Mouse (Mus musculus) thymus, adult 2 months (tissue): ENCODE measurements at regions not wholly inside any gene's neighbourhood (a gene's known extent, or its start where the extent isn't known, plus 50 kb on each side); places are given as distances from the start of the nearest gene placed in this dataset.

Source experiments
- DNase-seq: peaks from one replicate; pipeline ENCODE4 v3.0.0; 2021
- H3K27ac ChIP-seq: fragments of 200-500 bp; 2 replicates; pipeline ENCODE4 v1.5.1; 2012; ENCODE audit warnings: low read length, control low read depth; ENCODE audit not compliant: control insufficient read depth, insufficient read depth
- H3K27me3 ChIP-seq: fragments of 200-500 bp; 2 replicates; pipeline ENCODE4 v1.6.1; 2012; ENCODE audit warnings: mild to moderate bottlenecking, low read length, moderate library complexity, mixed read lengths; ENCODE audit not compliant: control insufficient read depth, insufficient read depth
- H3K36me3 ChIP-seq: fragments of 200-500 bp; 2 replicates; pipeline ENCODE4 v1.6.1; 2012; ENCODE audit warnings: mild to moderate bottlenecking, low read length, moderate library complexity; ENCODE audit not compliant: control insufficient read depth, insufficient read depth
- H3K4me1 ChIP-seq: fragments of 200-500 bp; replicated peaks from 2 replicates; pipeline ENCODE4 v1.6.1; 2012; ENCODE audit warnings: low read length; ENCODE audit not compliant: control insufficient read depth, insufficient read depth
- H3K4me3 ChIP-seq: fragments of 200-500 bp; 2 replicates; pipeline ENCODE4 v1.5.1; 2012; ENCODE audit warnings: mild to moderate bottlenecking, low read length, control low read depth, moderate library complexity; ENCODE audit not compliant: control insufficient read depth, insufficient read depth
- CTCF ChIP-seq: fragments of 200-500 bp; IDR thresholded peaks from 2 replicates; pipeline ENCODE4 v1.5.1; 2012; ENCODE audit warnings: mild to moderate bottlenecking, control low read depth, low read length, moderate library complexity, borderline replicate concordance; ENCODE audit not compliant: control insufficient read depth, poor library complexity, insufficient read depth; ENCODE audit errors: extremely low read depth
- POLR2A ChIP-seq: fragments of 200-500 bp; IDR thresholded peaks from 2 replicates; pipeline ENCODE4 v1.6.1; 2012; ENCODE audit warnings: mild to moderate bottlenecking, low read length, control low read depth, moderate library complexity; ENCODE audit not compliant: control insufficient read depth, poor library complexity, insufficient read depth; ENCODE audit errors: extremely low read depth
- WGBS: fragments of 180-500 bp; shearing (Covaris S2); methylation state at CpG from one replicate; pipeline ENCODE4 v1.1.7; 2018; 5-methylcytosine and 5-hydroxymethylcytosine counted together

DNA sequence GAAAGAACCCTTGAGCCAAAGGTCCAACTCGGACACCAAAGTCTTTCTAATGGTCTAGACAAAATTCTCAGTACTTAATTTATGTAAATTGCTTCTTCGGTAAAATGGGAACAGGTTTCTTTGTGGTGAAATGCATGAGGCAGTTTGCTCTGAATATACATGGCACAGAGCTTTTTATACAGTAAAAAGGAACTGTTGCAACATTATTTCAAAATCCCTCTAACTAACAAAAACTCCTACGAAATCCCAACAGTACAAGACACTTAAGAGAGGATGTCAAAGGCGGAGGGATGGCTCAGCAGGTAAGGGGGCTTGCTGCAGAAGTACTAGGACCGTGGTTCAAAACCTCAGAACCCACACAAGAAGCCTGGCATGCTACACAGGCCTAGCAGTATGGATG, 248.4 kb downstream of the Barhl2 start:
- Histone ChIP-seq H3K36me3 (no peaks in the 10 kb centered on the region), H3K4me1 (no peaks in the 10 kb centered on the region), H3K4me3 (no peak overlapping the region), H3K27ac (no peak overlapping the region), H3K27me3 (no peaks in the 10 kb centered on the region)
- DNase-seq = no peak
- TF ChIP-seq POLR2A (no peak), CTCF (no peak)
- 84% methylated on average over 5 of the region's 5 CpGs for WGBS

DNA sequence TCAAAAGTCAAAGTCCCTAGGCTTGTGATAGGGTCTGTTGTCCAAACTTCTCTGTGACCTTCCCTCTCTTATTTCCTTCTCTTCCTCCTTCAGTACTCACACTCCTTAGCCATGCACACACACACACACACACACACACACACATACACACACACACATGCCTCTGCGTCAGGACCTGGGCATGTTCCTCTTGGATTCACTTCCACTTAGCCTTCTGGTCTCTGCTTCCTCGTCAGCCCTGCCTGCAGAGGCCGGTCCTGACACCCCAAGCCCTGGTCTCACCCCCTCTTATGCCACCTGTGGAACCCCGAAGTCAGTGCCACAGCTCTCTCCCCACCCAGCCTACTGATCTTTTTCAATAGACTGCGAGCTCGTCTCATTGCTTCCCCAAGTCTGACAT, 250.3 kb downstream of the Barhl2 start:
- WGBS = 77% methylated on average over 6 of the region's 6 CpGs
- Histone ChIP-seq H3K4me3 (no peak overlapping the region), H3K36me3 (no peaks in the 10 kb centered on the region), H3K4me1 (no peaks in the 10 kb centered on the region), H3K27ac (no peak overlapping the region), H3K27me3 (no peaks in the 10 kb centered on the region)
- DNase-seq = no peak
- TF ChIP-seq POLR2A = no peak
- no peak for TF ChIP-seq CTCF

DNA sequence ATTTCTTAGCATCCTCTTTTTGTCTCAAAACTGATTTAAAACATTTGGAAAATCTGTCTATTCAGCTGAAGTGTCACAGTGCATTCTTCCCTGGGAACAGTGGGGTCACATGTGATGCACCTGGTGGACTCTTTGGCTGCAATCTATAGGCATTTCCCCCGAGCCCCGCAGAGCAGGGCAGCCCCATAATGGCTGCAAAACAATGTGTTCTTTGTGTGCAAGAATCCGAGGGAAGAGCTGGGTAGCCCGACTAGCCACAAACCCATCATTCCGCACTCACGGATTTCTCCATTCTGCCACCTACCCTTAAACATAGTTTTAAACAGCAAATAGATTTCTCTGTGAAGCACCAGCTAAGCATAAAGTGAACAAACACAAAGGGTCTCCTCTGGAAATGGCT, 252.2 kb downstream of the Barhl2 start:
- DNase-seq = no peak
- Histone ChIP-seq H3K27ac (no peak overlapping the region), H3K4me3 (no peak overlapping the region), H3K27me3 (no peaks in the 10 kb centered on the region), H3K4me1 (no peaks in the 10 kb centered on the region), H3K36me3 (no peaks in the 10 kb centered on the region)
- TF ChIP-seq CTCF = no peak
- TF ChIP-seq POLR2A = no peak
- WGBS = 73% methylated on average over 6 of the region's 6 CpGs

DNA sequence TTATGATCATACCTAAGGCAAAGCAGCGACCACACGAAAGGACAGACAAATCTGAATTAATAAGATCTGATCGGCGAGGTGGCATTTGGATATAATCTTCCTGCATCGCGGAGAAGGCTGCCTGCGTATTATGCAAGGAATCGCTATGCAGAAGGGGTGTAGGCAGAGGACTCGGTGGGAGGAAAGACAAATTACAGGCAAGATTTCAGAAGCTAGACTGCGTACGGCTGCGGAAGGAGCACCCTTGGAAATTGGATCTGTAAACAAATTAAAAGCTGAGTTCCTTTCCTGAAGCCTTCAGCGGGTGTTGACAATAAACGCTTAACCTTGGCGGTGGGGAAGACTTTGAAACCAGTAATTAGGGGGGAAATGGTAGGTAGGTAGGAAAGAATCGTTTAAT, 257.3 kb downstream of the Barhl2 start:
- Histone ChIP-seq H3K27me3 (no peaks in the 10 kb centered on the region), H3K4me3 (no peak overlapping the region), H3K4me1 (no peaks in the 10 kb centered on the region), H3K36me3 (no peaks in the 10 kb centered on the region), H3K27ac (no peak overlapping the region)
- no peak for DNase-seq
- 77% methylated on average over 16 of the region's 16 CpGs for WGBS
- no peak for TF ChIP-seq CTCF
- TF ChIP-seq POLR2A = no peak

DNA sequence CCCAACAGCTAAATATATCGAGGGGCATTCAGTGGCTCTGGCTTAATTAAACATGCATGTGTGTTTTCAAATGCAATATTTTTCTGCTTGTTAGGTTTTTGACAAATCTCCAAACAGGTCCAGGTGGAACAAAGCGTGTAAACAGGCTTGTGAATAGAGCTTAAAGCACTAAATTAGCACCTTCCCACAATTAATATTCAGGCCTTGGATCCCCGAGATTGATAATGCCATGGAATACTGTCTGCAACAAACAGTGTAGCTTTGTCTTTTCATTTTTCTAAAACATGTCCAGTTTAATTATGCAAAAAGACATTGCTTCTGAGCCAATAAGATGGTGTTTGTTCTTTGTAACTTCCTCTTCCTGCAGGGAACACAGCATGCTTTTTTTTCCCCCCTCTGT, 258.9 kb downstream of the Barhl2 start:
- DNase-seq = no peak
- TF ChIP-seq CTCF (no peak), POLR2A (no peak)
- Histone ChIP-seq H3K27ac (no peak overlapping the region), H3K4me3 (no peak overlapping the region), H3K36me3 (no peaks in the 10 kb centered on the region), H3K4me1 (no peaks in the 10 kb centered on the region), H3K27me3 (no peaks in the 10 kb centered on the region)
- 93% methylated on average over 3 of the region's 3 CpGs for WGBS

DNA sequence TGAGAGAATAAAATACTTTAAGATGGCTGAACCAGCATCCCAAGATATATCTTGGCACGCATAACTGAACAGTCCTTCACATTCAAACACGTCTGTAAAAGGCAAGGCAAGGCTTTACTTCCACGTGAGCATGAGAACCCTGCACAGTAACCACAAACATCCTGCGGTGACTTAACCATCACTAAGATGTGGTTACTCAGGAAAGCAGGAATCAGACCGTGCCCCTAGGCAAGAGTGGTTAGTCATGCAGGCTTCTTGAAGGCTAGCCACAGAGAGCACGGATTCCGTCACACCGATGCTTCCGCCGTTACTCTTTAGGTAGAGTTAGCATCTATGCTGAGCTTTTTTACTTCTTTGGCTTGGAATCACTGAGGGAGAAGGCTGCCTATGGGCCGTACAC, 266.8 kb downstream of the Barhl2 start:
- no peaks in the 10 kb centered on the region for H3K27me3 ChIP-seq
- no peak overlapping the region for H3K27ac ChIP-seq
- no peaks in the 10 kb centered on the region for H3K4me1 ChIP-seq
- no peak overlapping the region for H3K4me3 ChIP-seq
- H3K36me3 ChIP-seq = no peaks in the 10 kb centered on the region
- DNase-seq = no peak
- 13% methylated on average over 11 of the region's 11 CpGs for WGBS
- TF ChIP-seq POLR2A = no peak
- TF ChIP-seq CTCF = no peak

DNA sequence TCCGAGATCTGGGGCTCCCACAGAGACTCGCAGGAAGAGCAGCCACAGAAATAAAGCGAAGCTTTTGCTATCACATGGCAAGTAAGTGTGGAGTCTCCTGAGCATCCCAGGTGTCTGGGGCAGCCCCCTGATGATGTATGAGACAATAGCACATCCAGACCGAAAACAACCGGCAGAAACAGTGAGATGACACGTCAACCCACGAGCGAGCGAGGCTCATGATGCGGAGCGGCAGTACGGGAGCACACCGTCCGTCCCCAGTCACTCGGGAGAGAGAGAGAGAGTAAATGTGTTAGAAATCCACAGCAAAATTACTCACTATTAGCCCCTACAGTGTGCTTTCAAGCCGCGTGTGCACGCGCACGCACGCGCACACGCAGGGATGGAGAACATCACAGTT, 276.2 kb downstream of the Barhl2 start:
- 94% methylated on average over 23 of the region's 23 CpGs for WGBS
- DNase-seq = no peak
- no peaks in the 10 kb centered on the region for H3K36me3 ChIP-seq
- H3K4me3 ChIP-seq = no peak overlapping the region
- H3K27me3 ChIP-seq = no peaks in the 10 kb centered on the region
- H3K4me1 ChIP-seq = no peaks in the 10 kb centered on the region
- H3K27ac ChIP-seq = no peak overlapping the region
- TF ChIP-seq POLR2A (no peak), CTCF (no peak)
